Mouse (Mus musculus) WW6 (cell line): ENCODE data around the gene Tmem132c.

Experiments
- DNase-seq: peaks from one replicate; pipeline ENCODE4 v3.0.0-alpha.2; 2013; ENCODE audit warnings: low read depth, low spot score

The Tmem132c gene

GRCm38 (mm10) chr5:127607507-127607906, 365.9 kb downstream of the Tmem132c start:
- DNase-seq: no peak

GRCm38 (mm10) chr5:127609191-127609714, 367.6 kb downstream of the Tmem132c start:
- DNase-seq: no peak

DNA sequence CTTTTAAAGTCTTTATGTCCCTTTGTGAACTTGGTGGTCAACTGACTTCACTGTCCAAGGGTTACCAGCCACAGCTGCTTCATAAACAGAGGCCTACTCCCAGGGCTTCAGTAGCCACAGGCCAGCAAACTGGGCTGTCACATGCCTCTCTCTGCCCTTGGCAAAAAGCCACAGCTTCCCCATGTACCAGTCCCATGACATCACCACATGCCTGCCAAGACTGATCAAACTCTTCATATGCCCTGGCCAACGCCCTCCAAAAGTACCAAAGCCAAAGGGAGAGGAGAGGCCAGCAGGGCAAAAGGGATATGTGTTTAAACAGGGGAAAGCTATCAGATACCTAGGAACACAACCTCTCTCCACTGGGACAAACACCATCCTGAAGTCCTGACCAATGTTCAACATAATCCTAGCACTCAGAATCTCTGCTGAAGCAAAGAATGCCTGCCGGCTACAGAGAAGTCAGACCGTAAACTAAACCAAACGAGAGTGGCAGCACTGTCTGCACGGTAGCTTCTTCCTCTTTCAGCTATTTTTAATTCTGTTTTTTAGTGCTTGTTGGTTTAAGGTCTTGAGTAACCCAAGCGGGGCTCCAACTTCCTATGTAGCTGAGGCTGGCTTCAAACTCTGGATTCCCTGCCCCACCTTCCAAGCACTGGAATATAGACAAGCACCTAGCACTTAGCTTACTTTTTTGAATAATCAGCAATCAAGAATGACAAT, 369.3 kb downstream of the Tmem132c start:
- DNase-seq: no peak

- DNase-seq: no peak
These were observed 370.3 kb downstream of the Tmem132c start for GRCm38 (mm10) chr5:127611881-127612280.

DNA sequence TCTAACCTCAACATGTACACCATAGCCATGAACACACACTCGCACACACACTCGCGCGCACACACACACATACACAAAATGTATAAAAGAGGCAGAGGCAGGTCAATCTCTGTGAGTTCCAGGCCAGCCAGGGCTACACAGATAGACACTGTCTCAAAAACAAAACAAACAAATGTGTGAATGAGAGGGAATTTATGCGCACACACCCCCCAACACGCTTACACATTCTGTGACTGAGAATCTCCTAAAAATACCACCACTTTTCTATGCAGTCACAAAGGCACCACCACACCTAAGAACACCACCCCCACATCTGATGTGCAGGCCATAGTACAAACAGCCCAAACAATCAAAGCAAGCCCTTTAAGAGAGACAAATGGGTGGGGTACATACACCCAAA, 370.8 kb downstream of the Tmem132c start:
- no peak for DNase-seq
